Mouse (Mus musculus) liver, adult 2 months (tissue): Measurements from ENCODE around the gene Ccdc148.

ENCODE experiments used
- CTCF ChIP-seq: fragments of 200-500 bp; IDR thresholded peaks from 2 replicates; pipeline ENCODE4 v1.5.1; 2011; ENCODE audit warnings: low read depth, low read length, control low read depth
- POLR2A ChIP-seq: fragments of 200-500 bp; IDR thresholded peaks from 2 replicates; pipeline ENCODE4 v1.6.1; 2011; ENCODE audit warnings: low read length, control low read depth; ENCODE audit not compliant: insufficient read depth; ENCODE audit errors: extremely low read depth

- TF ChIP-seq CTCF (no peak), POLR2A (no peak)
Measured at GRCm38 (mm10) chr2:58997151-58997550, 163.3 kb downstream of the Ccdc148 start.
